Mouse (Mus musculus) MEL (cell line): Measurements from ENCODE around the gene Slc25a25.

Experiments used
- CTCF ChIP-seq, 3 experiments: IDR thresholded peaks in 2 of 3; conservative IDR thresholded peaks in 1 of 3; 2 replicates each; pipeline ENCODE4 v1.5.1; 2011 to 2012; ENCODE audit warnings: low read length in 3 of 3, low read depth in 2 of 3, mild to moderate bottlenecking in 2 of 3, improper control_type of control experiment in 1 of 3, inconsistent platforms in 1 of 3, mixed read lengths in 1 of 3, moderate library complexity in 1 of 3; ENCODE audit not compliant: control insufficient read depth in 1 of 3, insufficient read depth in 1 of 3, poor library complexity in 1 of 3, severe bottlenecking in 1 of 3
- ELF1 ChIP-seq: IDR thresholded peaks from 2 replicates; pipeline ENCODE4 v1.6.1; 2014; ENCODE audit warnings: low read depth, mild to moderate bottlenecking, inconsistent platforms, low read length, improper control_type of control experiment, moderate library complexity
- MAFK ChIP-seq: IDR thresholded peaks from 2 replicates; pipeline ENCODE4 v1.6.1; 2011; ENCODE audit warnings: low read depth, mild to moderate bottlenecking, low read length, improper control_type of control experiment, borderline replicate concordance
- NELFE ChIP-seq: IDR thresholded peaks from 2 replicates; pipeline ENCODE4 v1.6.1; 2011; ENCODE audit warnings: low read depth, low read length, improper control_type of control experiment
- POLR2A ChIP-seq, 2 experiments: IDR thresholded peaks; 2 replicates each; pipeline ENCODE4 v1.6.1; 2011 to 2012; ENCODE audit warnings: low read length in 2 of 2, mild to moderate bottlenecking in 2 of 2, control low read depth in 1 of 2, improper control_type of control experiment in 1 of 2, low read depth in 1 of 2, moderate library complexity in 1 of 2; ENCODE audit not compliant: control insufficient read depth in 1 of 2, insufficient read depth in 1 of 2, poor library complexity in 1 of 2

GRCm38 (mm10) chr2:32415801-32416200 is 35.4 kb downstream of the Slc25a25 start:
- TF ChIP-seq NELFE (no peak), POLR2A (IDR thresholded peaks at IDR 0.05; ENCODE audit: control insufficient read depth in 1 of 2, insufficient read depth in 1 of 2, low read depth in 1 of 2, low read length in 2 of 2, poor library complexity in 1 of 2) (no peak), ELF1 (no peak), CTCF (IDR thresholded peaks at IDR 0.05 in 2 of 3, conservative IDR thresholded peaks at IDR 0.05 in 1 of 3; ENCODE audit: control insufficient read depth in 1 of 3, insufficient read depth in 1 of 3, low read depth in 2 of 3, low read length in 3 of 3, poor library complexity in 1 of 3, severe bottlenecking in 1 of 3) (no peak), MAFK (no peak)
